Mouse (Mus musculus): ENCODE data around the gene Xkr8. TPM values are rescaled to one million over a fixed set of nuclear protein-coding genes. Genes with fewer than 3 reads are reported as not detected.

Xkr8 gene
- polyA plus RNA-seq, 1 experiment from 2014 or later: 4.9 TPM

DNA sequence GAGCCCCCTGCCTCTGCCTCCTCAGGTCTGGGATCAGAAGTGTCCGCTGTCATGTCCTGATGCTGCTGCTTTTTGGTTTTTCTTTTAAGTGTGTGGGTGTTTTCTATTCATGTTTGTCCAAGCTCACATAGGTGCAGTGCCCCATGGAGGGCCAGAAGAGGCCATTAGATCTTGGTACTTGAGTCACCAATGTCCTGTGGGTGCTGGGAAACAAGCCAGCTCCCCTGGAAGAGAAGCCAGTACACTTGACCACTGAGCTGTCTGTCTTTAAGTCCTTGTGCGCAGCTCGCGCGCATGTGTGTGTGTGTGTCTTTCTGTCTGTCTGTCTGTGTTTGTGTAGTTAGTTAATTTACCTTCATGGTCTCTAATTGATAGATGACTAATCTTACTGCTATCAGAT is 30.3 kb downstream of the Xkr8 start:
- no peaks in the 10 kb centered on the region for H3K27me3 ChIP-seq (ENCODE audit: control insufficient read depth, insufficient read depth, low read length)
- no peak for ATAC-seq (ENCODE audit: insufficient number of reproducible peaks, insufficient read depth, low FRiP score, low read depth)
- no peak overlapping the region for H3K27ac ChIP-seq (replicated peaks in 1 of 2; ENCODE audit: control insufficient read depth in 1 of 2, insufficient read depth in 1 of 2, low read depth in 2 of 2, low read length in 2 of 2)
- H3K9me3 ChIP-seq (ENCODE audit: control insufficient read depth, low read length): no peaks in the 10 kb centered on the region
- H3K4me2 ChIP-seq (ENCODE audit: low read length): no peak overlapping the region
- H3K4me3 ChIP-seq (ENCODE audit: control insufficient read depth in 1 of 2, insufficient read depth in 1 of 2, low read depth in 1 of 2, low read length in 2 of 2): no peak overlapping the region
- WGBS: 96% methylated on average over 5 of the region's 5 CpGs
- H3K9ac ChIP-seq (ENCODE audit: low read length): no peak overlapping the region
- no peaks in the 10 kb centered on the region for H3K4me1 ChIP-seq (ENCODE audit: control insufficient read depth in 2 of 2, insufficient read depth in 2 of 2, low read length in 2 of 2)
- H3K36me3 ChIP-seq (ENCODE audit: control insufficient read depth, insufficient read depth, low read length): peaks cover 96% of the 10 kb centered on the region

DNA sequence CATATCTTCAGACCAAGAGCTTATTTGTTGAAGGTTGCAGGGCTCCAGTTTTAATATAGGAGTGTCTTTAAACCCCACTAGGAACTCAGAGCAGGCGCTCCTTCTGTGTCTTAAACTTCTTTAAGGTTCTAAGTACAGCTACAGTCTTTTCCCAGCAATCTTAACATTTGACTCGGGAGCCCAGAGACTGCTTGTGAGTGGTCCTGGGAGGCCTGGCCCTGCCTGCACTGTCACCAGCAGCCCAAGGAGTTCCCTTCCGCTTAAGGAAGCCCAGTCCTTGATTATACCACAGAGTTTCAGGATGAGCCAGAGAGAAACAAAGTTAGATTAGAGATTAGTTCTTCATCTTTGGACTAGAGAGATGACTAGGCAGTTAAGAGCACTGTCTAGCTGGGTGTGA is 39.0 kb downstream of the Xkr8 start:
- H3K9me3 ChIP-seq (ENCODE audit: control insufficient read depth, low read length): no peaks in the 10 kb centered on the region
- no peak for ATAC-seq (ENCODE audit: insufficient number of reproducible peaks, insufficient read depth, low FRiP score, low read depth)
- H3K4me1 ChIP-seq (ENCODE audit: control insufficient read depth in 2 of 2, insufficient read depth in 2 of 2, low read length in 2 of 2): no peaks in the 10 kb centered on the region
- no peaks in the 10 kb centered on the region for H3K27me3 ChIP-seq (ENCODE audit: control insufficient read depth, insufficient read depth, low read length)
- no peak overlapping the region for H3K4me3 ChIP-seq (ENCODE audit: control insufficient read depth in 1 of 2, insufficient read depth in 1 of 2, low read depth in 1 of 2, low read length in 2 of 2)
- H3K36me3 ChIP-seq (ENCODE audit: control insufficient read depth, insufficient read depth, low read length): peaks cover 76% of the 10 kb centered on the region
- H3K4me2 ChIP-seq (ENCODE audit: low read length): no peak overlapping the region
- no peak overlapping the region for H3K9ac ChIP-seq (ENCODE audit: low read length)
- no peak overlapping the region for H3K27ac ChIP-seq (replicated peaks in 1 of 2; ENCODE audit: control insufficient read depth in 1 of 2, insufficient read depth in 1 of 2, low read depth in 2 of 2, low read length in 2 of 2)
- WGBS: 93% methylated on average over 3 of the region's 3 CpGs

GRCm38 (mm10) chr4:132689634-132690033 is 42.7 kb downstream of the Xkr8 start:
- WGBS: 74% methylated on average over 2 of the region's 2 CpGs
- ATAC-seq (ENCODE audit: insufficient number of reproducible peaks, insufficient read depth, low FRiP score, low read depth): no peak
- Histone ChIP-seq H3K4me2 (ENCODE audit: low read length) (no peak overlapping the region), H3K27ac (replicated peaks in 1 of 2; ENCODE audit: control insufficient read depth in 1 of 2, insufficient read depth in 1 of 2, low read depth in 2 of 2, low read length in 2 of 2) (no peak overlapping the region; a peak in 1 of 4 replicates), H3K9me3 (ENCODE audit: control insufficient read depth, low read length) (no peaks in the 10 kb centered on the region), H3K9ac (ENCODE audit: low read length) (no peak overlapping the region), H3K4me1 (ENCODE audit: control insufficient read depth in 2 of 2, insufficient read depth in 2 of 2, low read length in 2 of 2) (no peaks in the 10 kb centered on the region), H3K4me3 (ENCODE audit: control insufficient read depth in 1 of 2, insufficient read depth in 1 of 2, low read depth in 1 of 2, low read length in 2 of 2) (no peak overlapping the region), H3K27me3 (ENCODE audit: control insufficient read depth, insufficient read depth, low read length) (no peaks in the 10 kb centered on the region), H3K36me3 (ENCODE audit: control insufficient read depth, insufficient read depth, low read length) (peaks cover 61% of the 10 kb centered on the region)

DNA sequence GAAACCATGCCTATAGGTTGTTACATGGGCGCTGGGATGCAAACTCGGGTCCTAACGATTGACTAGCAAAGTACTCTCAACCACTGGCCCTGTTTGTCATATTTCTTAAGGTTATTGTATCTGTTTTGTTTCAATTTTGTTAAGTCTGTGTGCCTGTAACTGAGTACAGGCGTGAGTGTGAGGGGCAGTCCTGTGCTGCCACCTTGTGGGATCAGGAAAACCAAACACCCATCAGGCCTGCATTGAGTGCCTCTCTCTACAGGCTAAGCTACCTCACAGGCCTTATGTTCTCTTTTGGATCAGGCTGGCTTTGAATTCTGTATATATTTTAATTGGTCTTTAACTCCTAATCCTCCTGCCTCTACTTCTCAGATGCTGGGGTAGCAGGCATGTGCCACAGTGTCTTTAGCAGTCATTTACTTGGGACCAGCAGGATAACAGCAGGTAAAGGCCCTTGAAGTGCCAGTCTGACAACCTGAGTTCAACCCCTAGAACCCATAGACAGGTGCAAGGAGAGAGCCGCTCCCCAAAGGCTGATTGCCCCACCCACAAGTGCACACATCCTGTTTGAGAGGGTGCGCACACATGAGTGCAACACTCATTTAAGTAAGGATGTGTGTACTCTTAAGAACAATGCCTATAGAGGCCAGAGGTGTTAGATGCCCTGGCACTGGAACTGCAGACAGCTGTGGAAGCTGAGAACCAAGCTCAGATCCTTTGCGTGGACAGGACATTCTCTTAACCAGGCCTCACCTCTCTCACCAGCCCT is 55.4 kb downstream of the Xkr8 start:
- H3K4me3 ChIP-seq (ENCODE audit: control insufficient read depth in 1 of 2, insufficient read depth in 1 of 2, low read depth in 1 of 2, low read length in 2 of 2): no peak overlapping the region
- no peak for ATAC-seq (ENCODE audit: insufficient number of reproducible peaks, insufficient read depth, low FRiP score, low read depth)

More for the DNA sequence above, 55.4 kb downstream of the Xkr8 start:
- H3K4me1 ChIP-seq (ENCODE audit: control insufficient read depth in 2 of 2, insufficient read depth in 2 of 2, low read length in 2 of 2): no peaks in the 10 kb centered on the region
- H3K27me3 ChIP-seq (ENCODE audit: control insufficient read depth, insufficient read depth, low read length): no peaks in the 10 kb centered on the region
- H3K27ac ChIP-seq (replicated peaks in 1 of 2; ENCODE audit: control insufficient read depth in 1 of 2, insufficient read depth in 1 of 2, low read depth in 2 of 2, low read length in 2 of 2): no peak overlapping the region
- 79% methylated on average over 7 of the region's 7 CpGs for WGBS
- H3K4me2 ChIP-seq (ENCODE audit: low read length): no peak overlapping the region
- peaks cover 71% of the 10 kb centered on the region for H3K36me3 ChIP-seq (ENCODE audit: control insufficient read depth, insufficient read depth, low read length)
- H3K9ac ChIP-seq (ENCODE audit: low read length): no peak overlapping the region
- no peaks in the 10 kb centered on the region for H3K9me3 ChIP-seq (ENCODE audit: control insufficient read depth, low read length)

Other genes starting within 250 kb of the Xkr8 start
- 3.8 and 4.4 TPM in 2 replicates for gene Sesn2, start 222.0 kb downstream of the Xkr8 start, polyA plus RNA-seq (2014; fragmentation: Nextera tagmentation; extraction: Ambion mirVana)
- gene Atpif1, start 198.9 kb downstream of the Xkr8 start, polyA plus RNA-seq (2014; fragmentation: Nextera tagmentation; extraction: Ambion mirVana): 1,706 and 1,766 TPM in 2 replicates
- gene Dnajc8, start 197.0 kb downstream of the Xkr8 start, polyA plus RNA-seq (2014; fragmentation: Nextera tagmentation; extraction: Ambion mirVana): 112 and 117 TPM in 2 replicates
- gene Ptafr, start 168.5 kb downstream of the Xkr8 start, polyA plus RNA-seq (2014; fragmentation: Nextera tagmentation; extraction: Ambion mirVana): 0.66 and 0.73 TPM in 2 replicates
- gene Eya3, start 93.6 kb downstream of the Xkr8 start, polyA plus RNA-seq (2014; fragmentation: Nextera tagmentation; extraction: Ambion mirVana): 19.2 and 20.2 TPM in 2 replicates
- gene Smpdl3b, start 24.7 kb upstream of the Xkr8 start, polyA plus RNA-seq (2014; fragmentation: Nextera tagmentation; extraction: Ambion mirVana): 4.4 TPM in 2 replicates
- 74.3 and 78.8 TPM in 2 replicates for gene Rpa2, start 35.8 kb upstream of the Xkr8 start, polyA plus RNA-seq (2014; fragmentation: Nextera tagmentation; extraction: Ambion mirVana)
- gene Themis2, start 63.8 kb upstream of the Xkr8 start, polyA plus RNA-seq (2014; fragmentation: Nextera tagmentation; extraction: Ambion mirVana): 1.2 and 1.7 TPM in 2 replicates
- 31.9 and 33.1 TPM in 2 replicates for gene Ppp1r8, start 110.6 kb upstream of the Xkr8 start, polyA plus RNA-seq (2014; fragmentation: Nextera tagmentation; extraction: Ambion mirVana)
- 60.2 and 64.0 TPM in 2 replicates for gene Stx12, start 152.0 kb upstream of the Xkr8 start, polyA plus RNA-seq (2014; fragmentation: Nextera tagmentation; extraction: Ambion mirVana)
- gene Fam76a, start 190.0 kb upstream of the Xkr8 start, polyA plus RNA-seq (2014; fragmentation: Nextera tagmentation; extraction: Ambion mirVana): 40.9 and 44.9 TPM in 2 replicates
- 0.18 and 0.74 TPM in 2 replicates for gene Fgr, start 241.5 kb upstream of the Xkr8 start, polyA plus RNA-seq (2014; fragmentation: Nextera tagmentation; extraction: Ambion mirVana)